Mouse (Mus musculus) left cerebral cortex, postnatal 4 days (tissue): Measurements from ENCODE around the gene Hsbp1. TPM values are rescaled to one million over a fixed set of nuclear protein-coding genes. Genes with fewer than 3 reads are reported as not detected.

Experiments used
- DNase-seq: peaks from one replicate; pipeline ENCODE4 v3.0.0-alpha.2; 2022
- intact Hi-C: fragments of 180-260 bp; cut with DNase I; formaldehyde crosslinking; loops from one replicate; pipeline ENCODE4 v1.15.1; 2025
- total RNA-seq, 2 experiments: library from RNA; stranded (reverse); gene quantifications; 2 replicates each; pipeline ENCODE4 v1.2.3; 2021

The Hsbp1 gene
- total RNA-seq, 2 experiments from 2014 or later, result 443 to 507 TPM

GRCm38 (mm10) chr8:119384478-119384877, 40.2 kb downstream of the Hsbp1 start:
- intact Hi-C loops, result loop anchor here (10.0 kb wide), 1 partner anchor 1750 kb away; no protein-coding TSS in a partner anchor
- peak; percentile 68 for DNase-seq

- intact Hi-C loops, result loop anchor here (10.0 kb wide), 1 partner anchor 1751 kb away; no protein-coding TSS in a partner anchor
Measured at GRCm38 (mm10) chr8:119385854-119386253, 41.6 kb downstream of the Hsbp1 start.

GRCm38 (mm10) chr8:119386988-119387387, 42.7 kb downstream of the Hsbp1 start:
- no peak for DNase-seq
- intact Hi-C loops, result loop anchor here (10.0 kb wide), 1 partner anchor 1752 kb away; no protein-coding TSS in a partner anchor

More at GRCm38 (mm10) chr8:119385854-119386253, 41.6 kb downstream of the Hsbp1 start:
- DNase-seq, result no peak

- DNase-seq, result no peak
- intact Hi-C loops, result no loop called here
Measured at GRCm38 (mm10) chr8:119394097-119394496, 49.8 kb downstream of the Hsbp1 start.

- intact Hi-C loops, result no loop called here
- DNase-seq, result peak; percentile 97
Measured at GRCm38 (mm10) chr8:119394524-119395026, 50.3 kb downstream of the Hsbp1 start, which contains the start of gene Mlycd. Gene Mlycd, plus strand, starts transcription at chr8:119394878.

- intact Hi-C loops, result no loop called here
- DNase-seq, result no peak
Measured at GRCm38 (mm10) chr8:119395072-119395950, 51.0 kb downstream of the Hsbp1 start.

Other genes starting within 250 kb of the Hsbp1 start
- 10 to 100 TPM; 19.3 to 21.5 TPM for gene Mlycd, start 50.4 kb downstream of the Hsbp1 start, total RNA-seq
- gene Osgin1, start 89.6 kb downstream of the Hsbp1 start, total RNA-seq, result under 1 TPM in 1 of 2 experiments, not detected in 1; 0.30 TPM
- gene Necab2, start 102.2 kb downstream of the Hsbp1 start, total RNA-seq, result 10 to 100 TPM; 35.9 to 48.5 TPM
- gene Slc38a8, start 157.2 kb downstream of the Hsbp1 start, total RNA-seq, result not detected
- gene Mbtps1, start 214.2 kb downstream of the Hsbp1 start, total RNA-seq, result 10 to 100 TPM; 68.7 to 72.1 TPM
- gene Hsdl1, start 230.7 kb downstream of the Hsbp1 start, total RNA-seq, result 100 to 1,000 TPM; 103 to 107 TPM
- under 1 TPM; 0.26 to 0.52 TPM for gene Dnaaf1, start 230.7 kb downstream of the Hsbp1 start, total RNA-seq